Mouse (Mus musculus) natural killer cell, adult 2 months (primary cell): ENCODE measurements around the gene Gbp7.
"Not testable (repeated sequence)": the region's sequence is repeated elsewhere in the genome, so short reads cannot be mapped to it uniquely, and the experiment has no call there.

Experiments used
- DNase-seq, 2 experiments: peaks; one replicate each; pipeline ENCODE4 v3.0.0; 2022; ENCODE audit warnings: low spot score in 2 of 2

Gene Gbp7

DNA sequence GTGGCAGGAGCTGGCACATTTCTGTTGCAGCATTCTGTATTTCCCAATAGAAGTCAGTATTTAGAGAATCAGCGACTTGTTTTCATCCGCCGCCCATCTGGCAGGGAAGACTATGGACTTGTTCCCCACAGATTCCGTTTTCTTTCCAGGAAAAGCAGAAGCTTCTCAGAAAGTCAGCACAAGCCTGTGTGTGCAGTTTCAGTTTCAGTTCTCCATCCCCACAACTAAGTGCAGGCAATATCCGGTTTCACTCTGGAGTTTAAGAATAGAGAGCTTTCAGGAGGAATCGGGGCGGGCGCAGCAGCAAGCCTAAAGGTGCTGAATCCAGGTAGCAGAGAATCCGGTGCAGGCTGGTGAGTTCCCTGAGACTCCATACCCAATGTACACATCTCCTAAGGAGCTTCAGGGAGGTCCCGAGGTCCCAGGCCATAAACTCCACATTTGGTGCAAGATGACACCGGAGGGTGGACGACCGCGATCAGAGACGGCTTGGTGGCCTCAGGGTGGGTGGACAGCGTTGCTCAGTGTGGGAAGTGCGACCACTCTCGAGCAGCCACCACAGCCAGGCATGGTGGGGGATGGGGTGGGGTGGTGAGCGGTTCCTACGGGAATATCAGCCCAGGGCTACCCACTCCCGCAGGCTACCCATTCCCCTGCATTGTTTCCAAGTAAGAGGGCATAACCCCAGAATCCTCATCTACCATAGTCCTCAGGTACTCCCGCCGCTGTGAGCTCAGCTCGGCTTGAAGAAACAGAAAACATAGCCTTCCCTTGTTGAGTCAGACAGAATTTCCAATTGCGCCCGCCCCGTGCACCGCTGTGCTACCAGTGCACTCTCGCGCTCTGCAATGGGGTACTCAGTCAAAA lies at the start of gene Gbp7:
Gbp7 (plus strand) TSS at position 256 of the 867 bp plus-strand sequence.
- peak; percentile 55 to 57 for DNase-seq

DNA sequence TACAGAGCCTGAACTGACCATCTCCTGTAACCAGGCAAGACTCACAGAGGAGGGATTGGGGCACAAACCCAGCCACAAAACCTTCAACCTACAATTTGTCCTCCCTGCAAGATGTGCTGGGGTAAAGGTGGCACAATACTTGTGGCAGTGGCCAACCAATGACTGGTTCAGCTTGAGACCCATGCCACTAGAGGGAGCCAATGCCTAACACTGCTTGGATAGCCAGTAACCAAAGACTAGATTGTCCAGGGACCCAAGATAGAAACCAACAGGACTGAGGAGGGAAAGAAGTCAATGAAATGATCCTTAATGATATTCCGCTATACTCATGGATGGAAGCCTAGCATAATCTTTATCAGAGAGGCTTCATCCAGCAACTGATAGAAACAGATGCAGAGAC lies 39.7 kb upstream of the Gbp7 start:
- peak; percentile 70 to 77 for DNase-seq

DNA sequence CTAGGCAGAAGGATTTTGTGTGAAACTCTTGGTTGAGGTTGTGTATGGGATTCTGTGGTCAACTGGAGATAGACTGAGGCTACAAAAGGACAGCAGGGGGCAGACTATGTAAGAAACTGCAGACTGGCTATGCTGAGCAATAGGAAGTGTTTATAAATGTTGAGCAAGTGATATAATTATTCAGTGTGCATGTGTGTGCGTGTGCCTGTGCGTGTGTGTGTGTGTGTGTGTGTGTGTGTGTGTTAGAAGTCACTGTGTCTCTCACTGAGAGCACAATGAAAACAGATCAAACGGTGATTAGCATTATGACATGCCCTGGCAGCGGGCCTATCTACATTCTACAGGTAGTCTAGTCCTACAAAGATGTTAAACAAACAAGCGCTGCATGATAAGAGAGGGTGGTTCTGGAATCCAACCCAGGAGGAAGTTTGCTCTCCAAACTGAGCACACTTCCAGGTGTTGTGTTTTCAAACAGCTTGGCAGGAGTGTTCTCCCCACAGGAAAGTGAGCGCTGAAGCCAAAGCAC lies 36.5 kb upstream of the Gbp7 start, which contains the start of gene Gbp5:
Gbp5 (plus strand) TSS at position 443 of the 526 bp plus-strand sequence.
- DNase-seq: peak; percentile 75

DNA sequence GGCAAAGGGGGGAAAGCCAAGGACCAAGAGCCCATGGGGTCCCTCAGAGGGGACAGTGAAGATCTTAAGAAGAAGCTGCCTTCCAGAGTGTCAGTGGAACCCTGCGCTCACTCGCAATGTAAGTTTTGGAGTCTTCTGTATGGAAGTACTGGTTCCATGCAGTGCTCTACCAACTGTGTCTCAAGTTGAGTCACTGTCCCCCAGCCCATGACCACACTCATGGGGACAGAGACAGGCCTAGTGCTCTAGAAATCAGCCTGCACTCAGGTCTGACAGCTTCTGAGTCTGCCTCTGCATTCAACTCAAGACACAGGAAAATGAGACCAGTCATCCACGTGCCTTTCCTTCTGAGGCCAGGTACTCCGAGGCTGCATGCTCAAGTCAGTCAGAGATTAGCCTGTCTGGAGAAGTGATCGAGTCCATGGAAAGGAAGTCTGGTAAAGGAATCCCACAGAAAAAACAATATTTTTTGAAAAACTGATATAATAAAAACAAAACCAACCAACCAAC lies 34.9 kb upstream of the Gbp7 start:
- no peak for DNase-seq

DNA sequence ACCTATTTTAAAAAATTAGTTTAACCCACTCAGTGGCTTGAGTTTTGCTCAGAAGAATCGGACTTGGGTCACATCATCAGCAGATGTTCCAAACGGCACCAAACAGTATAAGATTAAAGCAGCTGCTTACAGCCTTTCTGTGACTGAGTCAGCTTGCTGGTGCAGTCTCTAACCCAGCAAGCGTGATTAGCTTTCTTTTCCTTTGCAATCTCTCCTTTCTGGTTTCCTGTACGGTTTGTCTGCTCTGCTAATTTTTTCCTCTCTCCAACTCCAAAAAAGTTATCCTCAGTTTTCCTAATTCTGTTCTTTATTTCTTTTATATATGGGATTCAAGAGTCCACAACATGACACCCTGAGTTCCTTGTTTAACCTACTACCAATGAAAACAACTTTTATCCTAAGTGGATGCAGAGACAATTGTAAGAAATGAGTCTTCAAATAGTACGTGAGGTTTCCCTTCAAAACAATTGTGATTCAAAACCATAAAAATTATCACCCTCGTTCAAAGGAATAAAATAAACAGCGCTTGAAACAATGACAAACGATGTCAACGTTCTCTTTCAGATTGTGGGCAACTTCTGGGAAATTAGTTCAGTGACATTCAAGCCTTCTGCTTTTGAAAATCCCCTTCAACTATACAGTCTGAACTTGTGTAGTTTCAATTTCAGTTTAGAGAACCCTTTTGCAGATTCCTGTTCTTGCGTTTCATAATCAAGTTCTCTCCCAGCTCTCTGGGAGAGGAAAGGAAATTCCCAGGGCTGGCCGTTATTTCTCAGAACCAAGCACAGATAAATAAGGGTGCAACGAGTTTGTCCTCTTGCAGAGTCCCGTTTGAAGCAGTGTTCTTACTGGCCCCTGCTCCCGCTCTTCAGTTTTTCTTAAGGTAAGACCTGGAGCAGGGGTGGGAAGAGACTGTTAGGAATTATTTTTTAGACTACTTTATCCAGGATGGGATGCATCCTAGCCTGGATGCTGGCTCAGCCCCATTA lies 33.7 kb upstream of the Gbp7 start:
- DNase-seq: peak; percentile 16 to 44

DNA sequence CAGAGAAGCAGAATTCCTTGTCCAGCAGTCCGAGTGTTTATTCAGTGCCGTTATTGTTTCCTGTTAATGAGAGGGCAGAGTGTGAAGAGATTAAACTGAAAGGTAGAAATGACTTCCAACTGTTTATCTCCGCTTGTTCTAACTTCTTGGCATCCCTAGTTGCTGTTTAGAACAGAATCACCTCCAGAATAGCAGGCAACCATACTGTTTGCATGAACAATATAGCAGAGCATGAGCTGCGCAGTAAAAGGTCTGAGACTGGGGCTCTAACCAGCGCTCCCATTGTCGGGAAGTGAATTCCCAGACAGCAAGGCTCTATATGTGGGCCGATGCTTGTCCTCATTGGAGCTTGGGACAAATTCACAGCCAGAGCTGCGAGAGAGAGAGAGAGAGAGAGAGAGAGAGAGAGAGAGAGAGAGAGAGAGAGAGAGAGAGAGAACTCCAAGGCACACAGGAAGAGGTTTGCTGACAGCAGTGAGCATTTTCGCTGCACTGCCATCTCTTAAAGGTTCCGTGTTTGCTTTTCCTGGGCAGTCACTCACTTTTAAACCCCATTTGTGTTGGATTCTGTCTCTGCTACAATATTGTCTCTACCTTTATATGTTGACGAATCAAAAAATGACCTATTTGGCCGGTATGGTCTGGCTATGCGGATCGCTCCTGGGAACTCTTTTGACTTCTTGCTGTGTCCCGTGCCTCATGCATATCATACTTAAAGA lies 32.9 kb upstream of the Gbp7 start:
- peak; percentile 32 to 37 for DNase-seq

DNA sequence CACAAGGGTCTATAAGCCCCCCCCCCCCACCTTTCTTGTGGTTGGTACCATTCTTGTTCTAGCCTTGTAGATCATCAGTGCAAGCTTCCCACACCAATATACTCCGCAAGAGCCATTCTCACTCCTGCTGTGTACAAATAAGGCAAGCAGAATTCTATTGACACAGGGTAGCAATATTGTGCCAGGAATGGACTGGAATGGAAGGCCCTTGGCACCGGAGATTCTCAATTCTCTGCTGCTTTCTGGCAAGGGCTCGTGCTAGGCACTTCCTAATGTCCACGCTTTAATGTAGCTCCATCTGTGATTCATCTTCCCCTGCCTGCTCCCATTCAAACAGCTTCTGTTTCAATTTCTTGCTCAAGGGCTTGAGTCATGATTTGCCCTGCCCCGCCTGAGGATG lies 31.2 kb upstream of the Gbp7 start:
- no peak for DNase-seq

DNA sequence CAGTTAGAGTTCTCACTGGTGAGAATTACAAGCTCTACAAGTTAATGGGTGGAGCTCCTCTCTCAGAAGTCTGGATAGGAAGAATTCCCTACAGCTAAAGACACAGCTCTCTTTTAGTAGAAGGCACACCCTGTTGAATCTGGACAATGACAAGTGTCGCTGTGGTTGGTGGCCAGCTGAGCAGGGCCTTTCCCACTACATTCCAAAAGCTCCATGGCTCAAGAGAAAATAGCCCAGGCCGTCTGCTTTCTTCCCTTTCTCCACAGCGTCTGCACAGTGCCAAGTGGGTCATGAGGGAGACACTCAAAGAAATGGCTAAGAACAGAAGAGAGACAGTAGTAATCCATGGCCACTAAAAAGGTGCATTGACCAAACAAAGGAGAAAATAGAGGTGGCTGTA lies 2.0 kb upstream of the Gbp7 start:
- no peak for DNase-seq

DNA sequence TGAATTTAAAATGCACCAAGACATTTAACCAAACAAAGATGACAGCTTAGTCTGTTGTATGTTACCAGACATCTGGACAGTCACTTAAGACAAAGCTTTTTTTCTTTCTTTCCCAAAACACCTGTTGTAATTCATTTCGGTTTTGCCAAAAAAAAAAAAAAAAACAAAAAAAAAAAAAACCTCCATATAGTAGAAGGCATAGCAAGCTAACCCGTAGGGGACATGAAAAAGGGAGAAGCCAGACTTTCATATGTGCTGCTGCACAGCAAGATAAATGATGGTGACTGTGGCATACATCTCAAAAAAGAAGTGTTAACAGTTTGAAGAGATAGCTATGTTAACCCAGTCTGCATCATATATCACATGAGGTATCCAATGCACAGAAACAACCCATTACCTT lies 545 bp upstream of the Gbp7 start:
- no peak for DNase-seq

DNA sequence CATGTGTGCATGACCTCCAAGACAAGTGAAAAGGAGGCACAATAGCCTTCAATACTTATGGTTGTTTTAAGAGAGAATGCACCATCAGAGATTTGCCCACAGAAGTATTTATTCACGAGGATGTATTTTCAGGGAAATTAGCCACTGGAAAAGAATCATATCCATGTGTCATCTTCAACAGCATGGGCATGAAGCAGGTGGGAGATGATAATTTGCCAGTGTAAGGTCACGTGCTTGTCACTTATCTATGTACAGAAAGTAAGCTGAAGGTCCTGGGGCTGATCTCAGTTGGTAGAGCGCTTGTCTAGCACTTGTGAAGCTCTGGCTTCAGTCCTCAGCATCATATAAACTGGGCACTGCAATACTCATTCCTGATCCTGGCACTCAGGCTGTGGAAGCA lies 1.5 kb downstream of the Gbp7 start:
- no peak for DNase-seq

DNA sequence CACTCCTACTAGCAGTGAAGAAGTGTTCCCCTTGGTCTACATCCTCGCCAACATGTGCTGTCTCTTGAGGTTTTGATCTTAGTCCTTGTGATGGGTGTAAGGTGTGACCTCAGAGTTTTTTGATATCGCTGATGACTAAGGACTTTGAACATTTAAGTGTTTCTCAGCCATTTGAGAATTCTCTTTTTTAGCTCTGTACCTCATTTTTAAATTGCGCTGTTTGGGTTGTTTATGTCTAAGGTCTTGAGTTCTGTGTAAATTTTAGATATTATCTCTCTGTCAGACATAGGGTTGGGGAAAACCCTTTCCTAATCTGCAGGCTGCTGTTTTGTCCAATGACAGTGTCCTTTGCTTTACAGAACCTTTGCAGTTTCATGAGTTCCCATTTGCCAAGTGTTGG lies 3.0 kb downstream of the Gbp7 start:
- peak; percentile 16 to 44 for DNase-seq

DNA sequence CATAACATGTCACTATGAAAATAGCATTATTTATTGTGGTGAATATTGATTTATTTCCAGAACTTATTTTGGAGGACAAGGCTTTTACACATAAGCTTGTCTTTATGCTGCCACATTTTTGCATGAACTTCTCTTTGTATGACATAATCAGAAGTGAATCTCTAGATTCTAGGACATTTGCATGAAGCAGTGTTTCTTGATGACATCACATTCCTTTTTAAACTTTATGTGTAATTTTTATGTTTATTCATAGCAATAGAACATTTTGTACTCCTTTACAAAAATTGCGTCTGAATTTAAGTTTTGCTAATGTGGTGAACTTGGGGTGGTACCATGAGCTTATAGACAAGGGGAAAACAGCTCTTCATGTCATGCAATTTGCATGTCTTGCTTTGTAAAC lies 5.5 kb downstream of the Gbp7 start:
- no peak for DNase-seq

DNA sequence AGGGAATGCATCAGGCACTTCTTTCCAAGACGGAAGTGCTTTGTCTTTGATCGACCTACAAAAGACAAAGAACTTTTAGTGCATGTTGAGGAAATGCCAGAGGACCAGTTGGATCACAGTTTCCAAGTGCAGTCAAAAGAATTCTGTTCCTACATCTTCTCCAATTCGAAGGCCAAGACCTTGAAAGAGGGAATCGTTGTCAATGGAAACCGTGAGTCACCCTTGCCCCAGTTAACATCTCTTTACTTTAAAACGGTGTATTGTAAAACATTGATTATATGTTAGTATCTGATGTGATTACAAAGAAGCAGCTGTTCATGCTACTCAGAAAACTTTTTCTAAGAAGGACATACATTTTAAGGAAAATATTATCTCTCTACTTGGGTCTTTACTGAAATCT lies 11.2 kb downstream of the Gbp7 start:
- no peak for DNase-seq

DNA sequence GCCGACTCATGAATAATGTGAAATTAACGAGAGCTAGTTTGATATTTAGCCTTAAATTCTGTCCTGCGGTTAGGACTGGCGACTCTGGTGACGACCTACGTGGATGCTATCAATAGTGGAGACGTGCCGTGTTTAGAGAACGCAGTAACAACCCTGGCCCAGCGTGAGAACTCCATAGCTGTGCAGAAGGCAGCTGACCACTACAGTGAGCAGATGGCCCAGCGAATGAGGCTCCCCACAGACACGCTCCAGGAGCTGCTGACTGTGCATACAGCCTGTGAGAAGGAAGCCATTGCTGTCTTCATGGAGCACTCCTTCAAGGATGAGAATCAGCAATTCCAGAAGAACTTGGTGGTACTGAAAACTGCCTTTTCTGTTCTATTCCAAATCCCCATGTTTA lies 12.6 kb downstream of the Gbp7 start:
- DNase-seq: not testable (repeated sequence)

DNA sequence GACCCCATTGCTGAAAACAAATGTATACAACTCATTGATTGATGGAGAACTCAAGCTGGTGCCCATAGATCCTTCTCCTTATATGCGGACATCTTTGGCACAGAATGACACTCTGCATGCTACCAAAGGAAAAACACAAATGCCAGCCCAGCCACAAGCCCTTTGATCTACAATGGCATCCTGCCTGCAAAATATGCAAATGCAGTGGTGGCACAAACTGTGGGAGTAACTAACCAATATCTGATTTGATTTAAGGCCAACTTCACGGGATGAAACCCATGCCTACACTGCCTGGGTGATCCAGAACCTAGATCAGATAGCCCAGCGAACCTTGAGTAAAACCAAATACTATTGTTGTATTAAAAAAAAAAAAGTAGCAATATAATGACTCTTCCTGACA lies 16.5 kb downstream of the Gbp7 start:
- no peak for DNase-seq

DNA sequence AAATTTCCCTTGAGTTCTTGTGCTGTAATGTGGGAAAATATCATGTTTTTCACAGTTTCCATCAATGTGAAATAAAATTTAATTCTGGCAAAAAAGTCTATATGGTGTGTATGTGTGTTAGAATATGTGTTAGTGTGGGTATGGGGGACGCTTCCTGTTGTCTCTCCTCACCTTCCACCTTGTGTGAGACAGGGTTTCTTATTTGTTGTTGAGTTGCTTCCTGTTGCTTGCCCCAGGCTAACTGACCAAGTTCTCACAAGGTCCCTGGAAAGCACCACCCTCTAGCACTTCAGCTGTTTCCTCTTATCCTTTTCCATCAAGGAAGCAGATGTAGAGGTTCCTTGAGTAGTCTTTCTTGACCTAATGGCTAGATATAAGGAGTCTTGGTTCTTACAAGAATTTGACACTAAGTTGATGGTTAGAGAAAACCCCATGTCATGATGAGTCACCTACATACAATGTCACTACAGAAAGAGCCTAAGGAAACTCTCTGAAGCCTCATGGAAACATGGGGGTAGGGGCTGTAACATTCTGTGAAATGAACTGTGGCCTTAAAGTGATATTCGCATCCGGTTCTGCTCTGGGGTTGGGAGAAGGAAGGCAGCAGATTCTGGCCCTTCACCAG lies 20.0 kb downstream of the Gbp7 start:
- DNase-seq: peak; percentile 30 to 60

DNA sequence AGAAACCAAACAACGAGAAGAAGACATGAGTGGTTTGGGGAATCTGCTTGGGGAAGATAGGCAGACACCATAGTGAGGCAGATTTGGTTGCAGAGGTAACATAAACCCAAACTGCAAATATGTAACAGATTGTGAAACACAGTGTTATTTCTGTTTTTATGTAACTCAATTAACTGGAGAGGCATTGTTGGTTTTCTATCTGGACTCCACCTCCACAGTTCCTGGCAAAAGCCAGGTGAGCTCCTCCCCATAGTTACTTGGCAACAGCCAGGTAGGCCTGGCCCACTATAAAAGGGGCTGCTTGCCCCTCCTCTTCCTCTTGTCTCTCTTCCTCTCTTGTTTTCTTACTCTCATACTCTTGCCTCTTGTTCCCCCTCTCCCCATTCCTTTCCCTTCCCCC lies 24.5 kb downstream of the Gbp7 start:
- DNase-seq: no peak

DNA sequence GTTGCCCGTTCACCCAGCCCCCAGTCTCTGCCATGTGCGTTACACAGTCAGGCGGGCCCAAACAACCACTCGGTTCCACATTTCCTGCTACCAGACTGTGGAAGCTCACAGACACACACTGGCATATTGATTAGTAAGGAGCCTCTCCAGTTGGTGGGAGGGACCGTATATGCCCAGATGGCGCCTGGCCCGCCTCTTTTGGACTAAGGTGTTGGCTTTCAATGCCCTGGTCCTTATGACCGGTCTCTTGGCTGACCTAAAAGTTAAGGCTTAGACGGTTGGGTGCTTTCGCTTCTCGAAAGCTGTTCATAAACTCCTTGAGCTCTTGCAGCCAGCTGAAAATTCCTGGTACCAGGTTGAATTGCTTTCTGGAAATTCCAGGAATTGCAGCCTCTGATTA lies 25.5 kb downstream of the Gbp7 start:
- DNase-seq: no peak

DNA sequence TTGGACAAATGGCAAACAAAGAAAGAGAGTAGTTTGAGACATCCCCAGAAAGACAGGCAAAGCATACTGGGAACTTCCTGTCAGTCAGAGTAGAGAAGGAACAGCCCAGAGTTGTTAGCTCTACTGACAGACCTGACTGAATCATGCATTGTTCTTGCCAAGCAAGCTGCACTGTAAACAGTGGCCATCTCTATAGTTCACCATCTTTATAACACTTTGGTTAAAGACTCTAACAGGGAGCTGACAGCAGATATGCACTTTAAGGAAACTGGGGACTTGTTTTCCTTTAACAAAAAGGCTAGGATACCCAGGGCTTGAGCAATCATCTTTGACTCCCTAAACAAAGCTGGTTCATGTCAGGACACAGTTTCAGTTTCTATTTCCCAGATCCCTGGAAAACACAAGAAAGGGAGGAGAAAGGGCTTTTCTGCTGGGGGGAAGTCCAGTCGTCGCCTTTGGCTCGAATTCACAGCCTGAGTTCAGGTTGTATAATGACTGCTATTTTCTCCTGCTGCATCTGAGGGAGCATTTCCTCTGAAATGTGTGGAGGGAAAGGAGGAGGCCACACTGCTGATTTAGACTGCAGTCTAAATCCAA lies 29.6 kb downstream of the Gbp7 start, which contains the start of gene Gbp3:
Gbp3 (plus strand) TSS at position 395 of the 597 bp plus-strand sequence.
- peak; percentile 45 to 59 for DNase-seq

DNA sequence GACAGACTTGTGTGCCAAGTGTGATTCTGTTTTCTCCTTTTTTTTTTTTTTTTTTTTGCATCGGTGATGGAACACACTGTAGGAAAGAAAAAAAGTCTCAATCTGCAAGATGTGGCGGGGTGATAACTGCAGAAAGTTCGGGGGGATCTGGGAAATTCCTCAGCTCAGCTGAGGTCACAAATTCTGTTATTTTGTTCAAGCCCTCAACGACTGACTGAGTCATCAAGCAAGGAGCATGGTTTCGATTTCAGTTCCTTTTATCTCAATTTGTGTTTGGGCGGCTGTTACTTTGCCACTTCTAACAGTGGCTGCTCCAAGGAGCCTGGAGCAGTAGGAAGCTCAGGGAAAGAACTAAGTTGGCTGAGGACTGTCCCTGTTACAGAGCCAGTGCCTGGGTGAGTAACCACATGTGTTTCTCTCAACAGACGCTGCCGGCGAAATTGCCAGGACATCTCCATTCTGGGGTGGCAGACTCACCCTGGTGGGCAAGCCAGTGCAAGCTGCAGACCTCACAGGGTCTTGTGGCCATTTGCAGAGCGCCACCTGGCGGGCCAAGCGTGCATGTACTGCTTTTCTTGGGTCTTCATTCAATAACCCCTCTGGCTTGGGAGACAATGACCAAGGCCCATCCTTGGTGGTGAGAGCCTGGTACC lies 30.3 kb downstream of the Gbp7 start:
- DNase-seq: peak; percentile 88 to 90
